Comparison of ENCODE assay signal across 18 mouse cellular contexts in the genomic region with DNA sequence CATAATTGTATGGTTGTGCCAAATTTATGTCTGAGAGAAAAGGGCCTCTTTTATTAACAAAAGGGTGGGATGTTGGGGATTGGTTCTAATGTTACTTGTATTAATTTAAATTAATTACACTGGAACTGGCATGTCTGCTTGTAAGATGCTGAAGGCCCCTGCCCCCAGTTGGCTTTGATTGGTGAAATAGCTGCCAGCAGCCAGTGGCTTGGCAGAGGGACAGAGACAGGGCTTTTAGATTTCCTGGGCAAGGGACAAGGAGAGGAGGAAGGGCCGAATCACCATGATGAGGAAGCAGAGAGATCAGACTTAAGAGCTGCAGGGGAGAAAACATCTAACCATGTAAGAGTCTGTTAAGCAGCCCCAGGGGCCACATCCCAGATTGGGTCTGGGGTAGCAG. TPM values are rescaled to one million over a fixed set of nuclear protein-coding genes. Genes with fewer than 3 reads are reported as not detected.
DNase-seq lines count a peak whose midpoint lies in the region; TF ChIP-seq lines count a peak whose summit lies in the region.
"Had no signal": no experiment of that assay in that cellular context is flagged by ENCODE, and none has a peak within 500 bp of the region (broad histone marks: within the 10 kb centered on the region; RNA-seq: fewer than 3 reads in every experiment).

No protein-coding gene starts in this region.

- DNase-seq in cerebellum, postnatal 10 days, result peak; percentile 32 to 57
- DNase-seq in cerebellum, adult 8-10 months, result no peak
- peak; percentile 10 for DNase-seq in layer of hippocampus, adult 11-12 months (ENCODE audit: low spot score)
- DNase-seq in layer of hippocampus, postnatal 25 days (ENCODE audit: extremely low spot score in 1 of 2, low spot score in 1 of 2), result no peak
- peak; percentile 7 for DNase-seq in right cerebral cortex, adult 18-20 months
- no peak for DNase-seq in right cerebral cortex, postnatal 4 days
- peak; percentile 51 for DNase-seq in brain, embryonic 14.5 days (ENCODE audit: low read depth)
- no peak for DNase-seq in kidney, postnatal 14 days
- DNase-seq: cerebellum, adult 18-20 months; embryo, embryonic 11 days; gastrocnemius, postnatal 10 days; heart, postnatal 10 days; kidney, adult 18-20 months; kidney, postnatal 4 days; liver; lung, adult 2 months; lung, postnatal 10 days; retina, postnatal 1 day had no signal

- no peak for TF ChIP-seq CTCF in brain, embryonic 14.5 days (IDR thresholded peaks at IDR 0.05; ENCODE audit: borderline replicate concordance, extremely low read depth, insufficient read depth, insufficient read length)

- no peak for TF ChIP-seq POLR2A in brain, embryonic 14.5 days (IDR thresholded peaks at IDR 0.05; ENCODE audit: borderline replicate concordance, extremely low read depth, insufficient read depth, insufficient read length, poor library complexity, severe bottlenecking)

RNA-seq across cellular contexts. Expression of a gene that starts 46.9 kb away (rescaled TPM):
- total RNA-seq in layer of hippocampus, postnatal 25 days (2021), result 10 to 100 TPM; 11.1 to 11.8 TPM
- polyA plus RNA-seq in brain, embryonic 14.5 days (2012; rRNA removed), result 8.4 and 12.3 TPM in 2 replicates

RNA-seq across cellular contexts. Expression of a gene that starts 47.0 kb away (rescaled TPM):
- total RNA-seq in layer of hippocampus, postnatal 25 days (2021), result 10 to 100 TPM; 23.9 to 29.0 TPM
- 30.7 and 32.7 TPM in 2 replicates for polyA plus RNA-seq in brain, embryonic 14.5 days (2012; rRNA removed)

Comparison
In these comparisons a context has a peak if more than half of its experiments do, and no peak if none do; other contexts are left out.
1. DNase-seq: peak in cerebellum, postnatal 10 days (2 of 2), layer of hippocampus, adult 11-12 months (single experiment), right cerebral cortex, adult 18-20 months (single experiment) and brain, embryonic 14.5 days (single experiment); none in cerebellum, adult 8-10 months (single experiment), layer of hippocampus, postnatal 25 days (0 of 2), right cerebral cortex, postnatal 4 days (single experiment) and kidney, postnatal 14 days (single experiment).